Mouse (Mus musculus): ENCODE data around the gene Hoxd12. TPM values are rescaled to one million over a fixed set of nuclear protein-coding genes. Genes with fewer than 3 reads are reported as not detected.

Hoxd12 gene
- total RNA-seq (2022) = not detected

- DNase-seq (ENCODE audit: low spot score in 2 of 2) = no peak
Measured at GRCm38 (mm10) chr2:74674881-74675665, at the start of gene Hoxd12. Gene Hoxd12, plus strand, starts transcription at chr2:74675013.

- DNase-seq (ENCODE audit: low spot score in 2 of 2) = no peak
Measured at GRCm38 (mm10) chr2:74635412-74635811, 39.4 kb upstream of the Hoxd12 start.

GRCm38 (mm10) chr2:74642431-74642830, 32.4 kb upstream of the Hoxd12 start:
- DNase-seq (ENCODE audit: low spot score in 2 of 2) = no peak

- DNase-seq (ENCODE audit: low spot score in 2 of 2) = no peak
Measured at GRCm38 (mm10) chr2:74645631-74646030, 29.2 kb upstream of the Hoxd12 start.

- no peak for DNase-seq (ENCODE audit: low spot score in 2 of 2)
Measured at GRCm38 (mm10) chr2:74647082-74647864, 27.5 kb upstream of the Hoxd12 start.

- no peak for DNase-seq (ENCODE audit: low spot score in 2 of 2)
Measured at GRCm38 (mm10) chr2:74652996-74653340, 21.8 kb upstream of the Hoxd12 start.

- no peak for DNase-seq (ENCODE audit: low spot score in 2 of 2)
Measured at GRCm38 (mm10) chr2:74653781-74654535, 20.9 kb upstream of the Hoxd12 start.

- no peak for DNase-seq (ENCODE audit: low spot score in 2 of 2)
Measured at GRCm38 (mm10) chr2:74654743-74655419, 19.9 kb upstream of the Hoxd12 start.

GRCm38 (mm10) chr2:74655420-74655781, 19.4 kb upstream of the Hoxd12 start:
- DNase-seq (ENCODE audit: low spot score in 2 of 2) = no peak

GRCm38 (mm10) chr2:74655821-74656631, 18.8 kb upstream of the Hoxd12 start:
- no peak for DNase-seq (ENCODE audit: low spot score in 2 of 2)

GRCm38 (mm10) chr2:74656632-74657021, 18.2 kb upstream of the Hoxd12 start:
- no peak for DNase-seq (ENCODE audit: low spot score in 2 of 2)

GRCm38 (mm10) chr2:74657251-74658023, 17.4 kb upstream of the Hoxd12 start:
- DNase-seq (ENCODE audit: low spot score in 2 of 2) = no peak

GRCm38 (mm10) chr2:74658024-74658666, 16.7 kb upstream of the Hoxd12 start:
- no peak for DNase-seq (ENCODE audit: low spot score in 2 of 2)

- DNase-seq (ENCODE audit: low spot score in 2 of 2) = no peak
Measured at GRCm38 (mm10) chr2:74658667-74659371, 16.0 kb upstream of the Hoxd12 start.

- no peak for DNase-seq (ENCODE audit: low spot score in 2 of 2)
Measured at GRCm38 (mm10) chr2:74659507-74660005, 15.3 kb upstream of the Hoxd12 start, which contains the start of gene Evx2. Gene Evx2, minus strand, starts transcription at chr2:74659557.

- no peak for DNase-seq (ENCODE audit: low spot score in 2 of 2)
Measured at GRCm38 (mm10) chr2:74660421-74661375, 14.1 kb upstream of the Hoxd12 start.

GRCm38 (mm10) chr2:74661685-74662084, 13.1 kb upstream of the Hoxd12 start:
- DNase-seq (ENCODE audit: low spot score in 2 of 2) = no peak
